Comparison of ENCODE assay signal across 7 mouse cellular contexts in the genomic region with DNA sequence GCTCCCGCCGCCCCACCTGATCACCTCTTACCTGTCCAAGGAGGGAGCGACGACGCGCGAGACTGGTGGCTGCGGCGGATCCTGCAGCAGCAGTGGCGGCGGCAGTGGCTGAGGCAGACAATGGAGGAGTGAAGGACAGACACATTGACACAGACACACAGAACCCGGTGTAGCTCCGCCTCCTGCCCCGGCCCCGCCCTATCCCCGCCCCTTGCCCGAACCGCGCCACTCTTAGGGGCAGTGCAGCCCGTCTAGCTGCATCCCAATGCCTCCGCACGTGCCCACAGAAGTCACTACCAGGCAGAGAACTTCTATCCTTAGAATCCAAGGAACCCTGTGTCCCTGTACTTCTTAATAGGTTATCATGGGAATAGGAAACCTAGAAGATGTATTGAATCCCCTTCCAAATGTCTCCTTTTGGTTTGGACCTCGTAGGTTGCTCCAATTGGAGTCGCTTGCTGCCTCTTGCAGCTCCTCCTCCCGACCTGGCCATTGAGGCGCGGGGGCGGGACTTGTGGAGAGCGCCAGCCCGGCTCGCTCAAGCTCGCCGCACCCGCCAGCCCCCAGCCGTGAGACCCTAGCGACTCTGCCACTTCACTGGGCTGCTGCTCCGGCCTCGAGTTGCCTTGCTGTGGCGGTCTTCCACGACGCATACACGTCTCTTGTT. TPM values are rescaled to one million over a fixed set of nuclear protein-coding genes. Genes with fewer than 3 reads are reported as not detected.
DNase-seq lines count a peak whose midpoint lies in the region; ATAC-seq and TF ChIP-seq lines count a peak whose summit lies in the region.

Gene Ankmy2 (plus strand): TSS at position 478 of the 667 bp plus-strand sequence.

- peaks cover 32% of the 10 kb centered on the region for H3K4me1 ChIP-seq in embryonic facial prominence, embryonic 10.5 days
- 0 out of 2 replicates have a peak, but pooled peaks cover 6% of the 10 kb centered on the region for H3K4me1 ChIP-seq in intestine, postnatal 0 days (replicated peaks; ENCODE audit: control insufficient read depth, insufficient read depth, low read length)
- peaks cover 23% of the 10 kb centered on the region for H3K4me1 ChIP-seq in limb, embryonic 10.5 days
- peaks cover 35% of the 10 kb centered on the region for H3K4me1 ChIP-seq in midbrain, embryonic 13.5 days (replicated peaks)

- H3K9me3 ChIP-seq in embryonic facial prominence, embryonic 10.5 days = no peaks in the 10 kb centered on the region
- H3K9me3 ChIP-seq in intestine, postnatal 0 days (ENCODE audit: control insufficient read depth) = no peaks in the 10 kb centered on the region
- H3K9me3 ChIP-seq in limb, embryonic 10.5 days (replicated peaks) = no peaks in the 10 kb centered on the region
- no peaks in the 10 kb centered on the region for H3K9me3 ChIP-seq in midbrain, embryonic 13.5 days

- TF ChIP-seq CTCF in intestine, postnatal 0 days (IDR thresholded peaks at IDR 0.05; ENCODE audit: low read depth) = no peak

- no peaks in the 10 kb centered on the region for H3K27me3 ChIP-seq in embryonic facial prominence, embryonic 10.5 days (replicated peaks; ENCODE audit: low read depth, poor library complexity, severe bottlenecking)
- no peaks in the 10 kb centered on the region for H3K27me3 ChIP-seq in intestine, postnatal 0 days (replicated peaks; ENCODE audit: control insufficient read depth, insufficient read depth, low read length)
- H3K27me3 ChIP-seq in limb, embryonic 10.5 days (ENCODE audit: low read depth, poor library complexity, severe bottlenecking) = no peaks in the 10 kb centered on the region
- H3K27me3 ChIP-seq in midbrain, embryonic 13.5 days = no peaks in the 10 kb centered on the region

- peak within 1 kb of the TSS; percentile 96 for H3K27ac ChIP-seq in embryonic facial prominence, embryonic 10.5 days (replicated peaks)
- peak within 1 kb of the TSS; percentile 91 for H3K27ac ChIP-seq in intestine, postnatal 0 days (ENCODE audit: low read depth, low read length)
- peak within 1 kb of the TSS; percentile 97 for H3K27ac ChIP-seq in limb, embryonic 10.5 days
- peak within 1 kb of the TSS; percentile 94 for H3K27ac ChIP-seq in midbrain, embryonic 13.5 days

- peak; percentile 98 for ATAC-seq in intestine, postnatal 0 days
- peak; percentile 98 for ATAC-seq in midbrain, embryonic 13.5 days

- H3K36me3 ChIP-seq in embryonic facial prominence, embryonic 10.5 days (replicated peaks) = peaks cover 10% of the 10 kb centered on the region; the same call in 1 of the 2 replicates
- 0 out of 2 replicates have a peak, but pooled peaks cover 3% of the 10 kb centered on the region for H3K36me3 ChIP-seq in intestine, postnatal 0 days (ENCODE audit: control insufficient read depth, insufficient read depth)
- peaks cover 10% of the 10 kb centered on the region; the same call in 1 of the 2 replicates for H3K36me3 ChIP-seq in limb, embryonic 10.5 days
- H3K36me3 ChIP-seq in midbrain, embryonic 13.5 days = no peaks in the 10 kb centered on the region

- peak within 1 kb of the TSS; percentile 95 for H3K4me3 ChIP-seq in embryonic facial prominence, embryonic 10.5 days
- H3K4me3 ChIP-seq in intestine, postnatal 0 days (ENCODE audit: low read depth, low read length) = peak within 1 kb of the TSS; percentile 96
- peak within 1 kb of the TSS; percentile 85 for H3K4me3 ChIP-seq in limb, embryonic 10.5 days
- H3K4me3 ChIP-seq in midbrain, embryonic 13.5 days (replicated peaks) = peak within 1 kb of the TSS; percentile 94

- H3K9ac ChIP-seq in intestine, postnatal 0 days (ENCODE audit: low read depth, low read length) = peak within 1 kb of the TSS; percentile 78
- peak within 1 kb of the TSS; percentile 93 for H3K9ac ChIP-seq in midbrain, embryonic 13.5 days (replicated peaks)

- peak; percentile 94 for DNase-seq in adrenal gland, postnatal 10 days
- DNase-seq in embryonic facial prominence, embryonic 10.5 days (ENCODE audit: low spot score) = peak; percentile 96
- DNase-seq in gonadal fat pad, adult 2 months (ENCODE audit: low read depth) = peak; percentile 73
- DNase-seq in limb, embryonic 10.5 days (ENCODE audit: low spot score) = peak; percentile 95
- DNase-seq in spleen, adult 12 weeks (ENCODE audit: low spot score) = peak; percentile 82

- WGBS in embryonic facial prominence, embryonic 10.5 days = under 1% methylated on average over 42 of the region's 42 CpGs
- under 1% methylated on average over 40 of the region's 42 CpGs for WGBS in intestine, postnatal 0 days
- under 1% methylated on average over 42 of the region's 42 CpGs for WGBS in limb, embryonic 10.5 days
- WGBS in midbrain, embryonic 13.5 days = under 1% methylated on average over 41 of the region's 42 CpGs

- peak within 1 kb of the TSS; percentile 88 for H3K4me2 ChIP-seq in intestine, postnatal 0 days (replicated peaks; ENCODE audit: low read depth)
- H3K4me2 ChIP-seq in midbrain, embryonic 13.5 days (replicated peaks) = peak within 1 kb of the TSS; percentile 83

RNA-seq across cellular contexts. Expression of gene Ankmy2, which starts in this region (rescaled TPM):
- 10 to 100 TPM; 28.6 to 34.7 TPM for total RNA-seq in adrenal gland, postnatal 10 days (2021)
- 22.6 and 25.7 TPM in 2 replicates for polyA plus RNA-seq in embryonic facial prominence, embryonic 10.5 days (2016; fragmentation: Nextera tagmentation; extraction: Ambion mirVana)
- polyA plus RNA-seq in gonadal fat pad, adult 2 months (2012; rRNA removed) = 13.6 and 16.4 TPM in 2 replicates
- 25.8 and 26.6 TPM in 2 replicates for polyA plus RNA-seq in intestine, postnatal 0 days (2015; fragmentation: Nextera tagmentation; extraction: Ambion mirVana)
- 17.3 and 20.1 TPM in 2 replicates for polyA plus RNA-seq in limb, embryonic 10.5 days (2016; fragmentation: Nextera tagmentation; extraction: Ambion mirVana)
- 51.1 and 56.8 TPM in 2 replicates for polyA plus RNA-seq in midbrain, embryonic 13.5 days (2015; fragmentation: Nextera tagmentation; extraction: Ambion mirVana)

Comparison
In these comparisons a context has a peak if more than half of its experiments do, and no peak if none do; other contexts are left out.
1. Peak in every context shown above with its lines: DNase-seq, ATAC-seq, H3K4me3 ChIP-seq and H3K27ac ChIP-seq.